Mouse (Mus musculus): ENCODE results near the gene Slc51a.

DNA sequence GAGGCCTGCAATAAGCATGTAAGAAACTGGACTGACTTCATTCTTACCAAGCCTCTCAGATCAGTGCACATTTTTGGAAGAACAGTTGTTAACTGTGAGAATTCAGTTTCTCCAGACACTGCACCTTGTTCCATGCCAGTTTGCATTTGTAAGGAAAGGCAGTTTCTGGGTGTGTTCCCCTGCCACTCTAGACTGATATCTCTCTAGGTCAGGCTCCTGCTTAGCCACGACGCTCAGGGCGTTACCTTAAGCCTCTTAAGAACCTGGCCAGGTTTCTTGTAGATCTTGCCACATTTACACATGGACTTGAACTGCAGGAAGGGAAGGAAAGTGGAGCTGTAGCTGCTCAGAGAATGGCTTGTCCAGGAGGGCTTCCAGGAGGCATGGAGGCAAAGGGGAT lies 38.0 kb downstream of the Slc51a start:
- no peak for TF ChIP-seq CTCF (IDR thresholded peaks at IDR 0.05; ENCODE audit: low read depth)
- no peak for TF ChIP-seq EP300 (optimal IDR thresholded peaks at IDR 0.05)
